Mouse (Mus musculus): ENCODE data around the gene Olfr1375.

GRCm38 (mm10) chr11:51051678-51052077, 3.8 kb downstream of the Olfr1375 start:
- TF ChIP-seq POLR2A (IDR thresholded peaks at IDR 0.05; ENCODE audit: borderline replicate concordance, extremely low read depth, low read depth, low read length), result no peak
- no peak for TF ChIP-seq CTCF (IDR thresholded peaks at IDR 0.05; ENCODE audit: insufficient read depth, low read length)
